Mouse (Mus musculus) erythroblast, embryonic 14.5 days (primary cell): ENCODE results near the gene Fam214a.

Experiments
- GATA1 ChIP-seq: IDR thresholded peaks from 2 replicates; pipeline ENCODE4 v1.6.1; 2012; ENCODE audit warnings: low read length, inconsistent platforms, mixed read lengths
- TAL1 ChIP-seq: IDR thresholded peaks from 3 replicates; pipeline ENCODE4 v1.6.1; 2012; ENCODE audit warnings: low read length, inconsistent platforms, mixed read lengths

DNA sequence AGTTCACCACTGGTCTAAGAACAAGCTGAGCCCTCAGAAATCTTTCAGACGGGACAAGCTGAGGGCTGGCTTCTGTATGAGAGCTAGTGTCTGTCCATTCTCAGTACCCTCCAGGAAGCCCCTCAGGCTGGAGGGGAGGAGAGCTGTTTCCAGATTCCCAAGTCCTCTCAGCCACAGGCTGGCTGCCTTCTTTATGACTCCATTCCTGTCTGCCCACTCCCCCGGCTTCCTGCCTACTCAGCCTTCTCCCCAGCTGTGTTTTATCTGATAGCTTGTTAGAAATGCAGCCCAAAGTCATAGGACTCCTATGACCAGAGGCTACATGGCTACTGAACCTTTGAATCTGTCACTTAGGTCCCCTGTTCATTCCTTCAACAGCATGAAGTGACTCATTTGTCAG is 40.8 kb upstream of the Fam214a start:
- no peak for TF ChIP-seq GATA1
- TF ChIP-seq TAL1, result no peak
